Mouse (Mus musculus) E14TG2a.4 (cell line): Measurements from ENCODE around the gene Zic3.

Source experiments
- CTCF ChIP-seq: conservative IDR thresholded peaks from 2 replicates; pipeline ENCODE4 v1.5.1; 2014; ENCODE audit warnings: low read length
- NANOG ChIP-seq: IDR thresholded peaks from 2 replicates; pipeline ENCODE4 v1.6.1; 2014; ENCODE audit warnings: borderline replicate concordance, low read length, mixed read lengths
- POU5F1 ChIP-seq: IDR thresholded peaks from 2 replicates; pipeline ENCODE4 v1.6.1; 2014; ENCODE audit warnings: low read length, borderline replicate concordance

DNA sequence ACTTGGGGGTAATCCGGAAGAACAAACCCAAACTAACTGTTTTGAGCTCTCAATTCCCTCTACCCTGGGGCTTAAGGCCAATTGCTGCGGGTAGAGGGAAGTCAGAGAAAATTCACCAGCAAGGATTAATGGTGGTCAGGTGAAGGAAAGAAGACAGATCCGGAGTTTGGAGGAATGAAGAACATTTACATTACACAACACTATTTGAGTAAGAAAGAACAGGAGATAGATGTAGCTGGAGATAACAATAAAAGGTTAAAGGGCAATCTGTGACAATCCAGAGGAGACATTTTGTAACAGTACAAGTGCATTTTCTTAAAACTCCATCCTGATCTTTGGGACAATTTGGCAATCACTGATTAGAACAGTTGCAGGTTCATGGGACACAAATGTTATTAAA is 19.4 kb downstream of the Zic3 start:
- no peak for TF ChIP-seq CTCF
- TF ChIP-seq POU5F1: no peak
- peak; percentile 73 for TF ChIP-seq NANOG
